Mouse (Mus musculus): ENCODE measurements around the gene Krtcap3.

Gene Krtcap3

DNA sequence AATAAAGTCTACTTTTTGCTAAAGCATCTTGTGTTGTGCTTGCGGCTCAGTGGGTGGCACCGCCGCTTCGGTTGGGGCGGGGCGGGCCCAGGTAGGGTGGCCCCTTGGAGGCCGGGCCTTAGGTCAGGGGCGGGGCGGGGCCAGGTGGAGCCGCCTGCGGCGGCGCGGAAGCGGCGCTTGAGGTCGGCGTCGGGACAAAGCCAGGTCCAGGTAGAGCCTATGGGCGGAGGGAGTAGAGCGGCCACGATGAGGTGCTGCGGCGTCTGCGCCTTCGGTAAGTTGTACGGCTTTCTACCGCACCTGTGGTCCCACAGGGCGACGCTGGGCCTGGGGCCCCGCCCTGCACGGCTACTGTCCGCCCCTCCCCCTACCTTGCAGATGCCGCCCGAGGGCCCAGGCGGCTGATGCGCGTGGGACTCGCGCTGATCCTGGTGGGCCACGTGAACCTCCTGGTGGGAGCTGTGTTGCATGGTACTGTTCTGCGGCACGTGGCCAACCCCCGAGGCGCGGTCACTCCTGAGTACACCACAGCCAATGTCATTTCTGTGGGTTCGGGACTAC lies at the start of gene Krtcap3:
Gene Krtcap3 (plus strand): TSS at position 151 of the 561 bp plus-strand sequence.
- CTCF ChIA-PET, result no interaction called here
- POLR2A ChIA-PET, result interaction anchor here in 3 of 4 experiments (0.7 to 5.8 kb wide), 9 partner anchors 8 to 71 kb away, joined by 3 to 30 read pairs (median 4); partner anchors contain the start of genes Gm9970 (in 2 of the 3), Nrbp1 (in 2 of the 3), Gm29609 (in 1 of the 3) and Gtf3c2 (in 1 of the 3)

DNA sequence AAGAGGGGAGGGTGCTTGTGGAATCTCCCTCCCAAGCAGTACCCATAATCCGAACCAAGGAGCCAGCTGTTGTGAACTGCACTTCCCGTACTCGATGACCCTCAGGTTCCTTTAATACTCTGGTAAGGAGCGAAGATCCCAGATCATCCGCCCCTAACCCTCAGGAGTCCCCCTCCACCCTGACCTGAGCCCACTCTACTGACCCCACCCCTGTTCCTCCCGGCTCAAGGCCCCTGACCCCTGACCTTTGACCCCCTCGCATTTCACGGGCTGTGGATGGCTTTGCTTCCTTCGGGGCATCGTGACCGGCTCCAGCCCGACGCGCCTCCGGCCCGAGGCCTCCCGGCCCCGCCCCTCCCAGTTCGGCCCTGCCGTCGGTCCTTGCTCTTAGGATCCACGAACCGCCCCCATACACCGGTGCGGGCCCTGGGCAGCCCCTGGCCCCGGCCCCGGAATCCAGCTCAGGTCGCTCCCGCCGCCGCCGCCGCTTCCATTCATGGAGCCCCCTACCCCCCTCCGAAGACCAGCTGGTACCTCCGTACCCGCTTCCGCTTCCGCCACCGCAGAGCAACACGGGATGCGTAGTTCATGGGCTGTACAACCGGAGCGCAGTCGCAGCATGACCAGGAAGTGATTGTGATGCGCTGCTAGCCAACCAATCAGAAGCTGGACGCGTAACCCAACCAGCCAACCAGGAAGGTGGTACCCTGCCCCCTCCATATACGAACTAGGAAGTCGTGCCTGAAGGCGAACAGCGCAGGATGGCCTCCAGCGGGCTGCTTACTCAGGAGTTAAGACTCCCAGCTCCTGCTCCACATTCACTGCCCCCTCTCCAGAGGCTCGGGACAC lies 49.5 kb upstream of the Krtcap3 start, which contains the start of gene Zfp513:
Gene Zfp513 (minus strand): TSS at position 562 of the 849 bp plus-strand sequence.
- ChIA-PET POLR2A (interaction anchor here (0.6 to 17.9 kb wide), 81 partner anchors 4 to 1257 kb away, joined by 3 to 263 read pairs (median 4); partner anchors contain the start of genes Eif2b4 (in 4 of the 4), Gm29609 (in 4 of the 4), Gtf3c2 (in 4 of the 4) and Snx17 (in 4 of the 4)), CTCF (interaction anchor here in 3 of 4 experiments (0.7 to 2.2 kb wide), 9 partner anchors 10 to 154 kb away, joined by 3 to 13 read pairs (median 3); partner anchors contain the start of genes Ppm1g (in 2 of the 3), Atraid (in 1 of the 3), Eif2b4 (in 1 of the 3) and Snx17 (in 1 of the 3))

DNA sequence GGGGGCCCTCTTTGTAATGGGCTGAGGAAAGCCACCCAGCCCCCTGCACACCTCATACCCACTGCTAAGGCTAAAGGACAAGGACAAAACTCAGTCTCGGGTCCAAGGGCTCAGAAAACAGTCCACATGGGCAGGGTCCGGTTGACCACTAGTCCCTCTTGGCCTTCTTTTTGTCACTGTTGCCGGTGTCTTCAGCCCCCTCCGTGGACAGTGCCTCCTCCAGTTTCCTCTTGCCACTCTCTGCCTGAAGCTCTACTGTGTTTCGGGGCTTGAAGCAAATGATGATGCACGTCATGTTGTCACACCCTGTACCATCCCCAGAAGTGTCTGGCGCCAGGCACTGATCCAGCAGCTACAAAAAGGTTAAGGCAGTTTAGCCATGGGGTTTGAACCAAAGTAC lies 48.6 kb upstream of the Krtcap3 start:
- POLR2A ChIA-PET, result interaction anchor here (0.7 to 17.9 kb wide), 35 partner anchors 4 to 316 kb away, joined by 3 to 263 read pairs (median 7); partner anchors contain the start of genes Gm29609 (in 4 of the 4), Gtf3c2 (in 4 of the 4), Eif2b4 (in 3 of the 4) and Snx17 (in 3 of the 4)
- CTCF ChIA-PET, result interaction anchor here in 3 of 4 experiments (0.7 to 2.2 kb wide), 5 partner anchors 10 to 18 kb away, joined by 3 to 13 read pairs (median 5); partner anchors contain the start of genes Eif2b4 (in 1 of the 3), Ppm1g (in 1 of the 3) and Snx17 (in 1 of the 3)

DNA sequence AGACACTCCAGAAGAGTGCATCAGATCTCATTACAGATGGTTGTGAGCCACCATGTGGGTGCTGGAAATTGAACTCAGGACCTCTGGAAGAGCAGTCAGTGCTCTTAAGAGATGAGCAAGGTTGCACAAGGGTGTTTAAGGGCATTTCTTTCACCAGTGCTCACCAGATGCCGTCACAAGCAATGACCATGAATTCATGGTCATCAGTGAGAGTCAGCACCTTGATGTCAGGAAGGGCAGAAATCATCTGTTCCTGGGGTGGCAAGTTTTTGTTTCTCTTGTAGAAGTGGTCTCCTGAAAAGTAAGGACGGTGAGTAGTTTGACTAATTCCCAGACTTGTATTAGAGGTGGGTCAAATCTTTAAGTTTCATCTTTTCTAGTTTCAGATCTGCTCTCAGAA lies 47.6 kb upstream of the Krtcap3 start:
- ChIA-PET POLR2A (interaction anchor here in 2 of 4 experiments (1.3 to 17.9 kb wide), 9 partner anchors 4 to 156 kb away, joined by 4 to 240 read pairs (median 16); partner anchors contain the start of genes Eif2b4 (in 2 of the 2), Ppm1g (in 2 of the 2), Snx17 (in 2 of the 2) and Atraid (in 1 of the 2)), CTCF (no interaction called here)

DNA sequence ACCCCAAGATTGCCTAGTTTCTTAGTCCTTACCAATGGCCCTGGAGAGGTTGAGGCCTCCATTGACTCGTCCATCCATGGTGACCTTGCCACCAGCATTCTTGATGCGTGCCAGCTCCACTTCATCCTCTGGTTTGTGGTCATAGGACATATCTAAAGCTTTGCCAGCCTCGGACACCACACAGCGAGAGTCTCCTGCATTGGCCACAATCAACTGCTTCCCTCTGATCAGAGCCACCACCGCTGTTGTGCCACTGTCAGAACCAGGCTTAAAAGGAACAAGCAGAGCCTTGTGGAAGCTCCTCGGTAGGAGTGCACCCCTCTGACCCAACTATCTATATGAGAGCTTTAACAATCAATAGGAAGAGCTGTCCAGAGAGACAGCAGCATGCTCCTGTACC lies 47.1 kb upstream of the Krtcap3 start:
- CTCF ChIA-PET, result no interaction called here
- POLR2A ChIA-PET, result interaction anchor here in 2 of 4 experiments (1.3 to 17.9 kb wide), 8 partner anchors 3 to 156 kb away, joined by 4 to 240 read pairs (median 8); partner anchors contain the start of genes Eif2b4 (in 2 of the 2), Ppm1g (in 2 of the 2), Snx17 (in 2 of the 2) and Atraid (in 1 of the 2)

DNA sequence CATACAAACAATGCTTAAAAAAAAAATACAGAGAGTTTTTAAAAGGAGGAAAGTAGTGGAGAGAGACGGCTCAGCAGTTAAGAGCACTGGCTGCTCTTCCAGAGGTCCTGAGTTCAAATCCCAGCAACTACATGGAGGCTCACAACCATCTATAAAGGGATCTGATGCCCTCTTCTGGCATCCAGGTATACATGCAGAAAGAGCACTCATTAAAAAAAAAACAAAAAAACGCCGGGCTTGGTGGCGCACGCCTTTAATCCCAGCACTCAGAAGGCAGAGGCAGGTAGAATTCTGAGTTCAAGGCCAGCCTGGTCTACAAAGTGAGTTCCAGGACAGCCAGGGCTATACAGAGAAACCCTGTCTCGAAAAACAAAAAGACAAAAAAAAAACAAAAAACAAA lies 34.9 kb upstream of the Krtcap3 start:
- ChIA-PET POLR2A (interaction anchor here in 3 of 4 experiments (0.6 to 17.9 kb wide), 6 partner anchors 12 to 169 kb away, joined by 3 to 240 read pairs (median 3); partner anchors contain the start of genes Zfp513 (in 3 of the 3), Atraid (in 1 of the 3), Eif2b4 (in 1 of the 3) and Snx17 (in 1 of the 3)), CTCF (interaction anchor here in 2 of 4 experiments (0.8 to 1.3 kb wide), 2 partner anchors 14 to 20 kb away, joined by 3 to 5 read pairs; partner anchors contain the start of gene Zfp513 (in 1 of the 2))

DNA sequence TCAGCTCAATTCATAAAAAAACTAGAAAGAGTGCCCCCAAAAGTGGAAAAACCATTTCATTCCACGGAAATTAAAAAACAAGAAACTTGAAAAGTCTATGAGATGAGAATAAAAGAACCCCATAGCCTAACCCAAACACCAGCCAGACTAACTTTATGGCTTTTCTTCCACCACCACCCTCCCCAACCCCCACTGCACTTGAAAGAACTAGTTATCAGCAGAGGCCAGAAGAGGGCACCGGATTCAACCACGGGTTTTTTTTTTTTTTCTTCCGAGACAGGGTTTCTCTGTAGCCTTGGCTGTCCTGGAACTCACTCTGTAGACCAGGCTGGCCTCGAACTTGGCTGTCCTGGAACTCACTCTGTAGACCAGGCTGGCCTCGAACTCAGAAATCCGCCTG lies 33.2 kb upstream of the Krtcap3 start:
- POLR2A ChIA-PET, result interaction anchor here in 3 of 4 experiments (0.6 to 10.6 kb wide), 25 partner anchors 9 to 1761 kb away, joined by 3 to 95 read pairs (median 4); partner anchors contain the start of genes Zfp513 (in 3 of the 3), Eif2b4 (in 2 of the 3), Gm29609 (in 2 of the 3) and Gtf3c2 (in 2 of the 3)
- CTCF ChIA-PET, result interaction anchor here in 3 of 4 experiments (0.6 to 1.9 kb wide), 8 partner anchors 16 to 327 kb away, joined by 3 to 8 read pairs (median 5); partner anchors contain the start of genes Eif2b4 (in 1 of the 3), Snx17 (in 1 of the 3) and Zfp513 (in 1 of the 3)

DNA sequence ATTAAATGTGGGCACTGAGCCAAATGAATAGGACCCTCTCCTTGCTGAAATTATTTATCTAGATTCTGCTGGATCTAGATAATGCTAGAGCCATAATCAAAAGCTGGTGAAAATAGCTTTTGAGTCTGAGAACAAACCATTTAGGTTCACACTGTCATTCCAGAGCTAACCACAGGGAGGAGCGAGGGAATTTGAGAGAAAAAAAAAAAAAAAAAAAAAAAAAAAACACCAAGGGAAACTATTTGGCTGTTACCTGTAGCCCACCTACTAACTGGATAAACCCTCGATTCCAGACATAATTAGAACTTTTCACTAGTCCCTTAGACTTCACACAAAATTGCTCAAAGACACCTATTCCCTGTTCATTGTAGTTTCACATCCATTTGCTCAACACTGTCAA lies 32.4 kb upstream of the Krtcap3 start:
- CTCF ChIA-PET, result interaction anchor here (0.6 to 1.9 kb wide), 25 partner anchors 8 to 1794 kb away, joined by 3 to 14 read pairs (median 4); partner anchors contain the start of genes Ost4 (in 2 of the 4), Atraid (in 1 of the 4), Eif2b4 (in 1 of the 4) and Slc5a6 (in 1 of the 4)
- POLR2A ChIA-PET, result interaction anchor here (0.6 to 10.6 kb wide), 39 partner anchors 10 to 1509 kb away, joined by 3 to 95 read pairs (median 4); partner anchors contain the start of genes Eif2b4 (in 3 of the 4), Gm29609 (in 3 of the 4), Gtf3c2 (in 3 of the 4) and Snx17 (in 3 of the 4)

DNA sequence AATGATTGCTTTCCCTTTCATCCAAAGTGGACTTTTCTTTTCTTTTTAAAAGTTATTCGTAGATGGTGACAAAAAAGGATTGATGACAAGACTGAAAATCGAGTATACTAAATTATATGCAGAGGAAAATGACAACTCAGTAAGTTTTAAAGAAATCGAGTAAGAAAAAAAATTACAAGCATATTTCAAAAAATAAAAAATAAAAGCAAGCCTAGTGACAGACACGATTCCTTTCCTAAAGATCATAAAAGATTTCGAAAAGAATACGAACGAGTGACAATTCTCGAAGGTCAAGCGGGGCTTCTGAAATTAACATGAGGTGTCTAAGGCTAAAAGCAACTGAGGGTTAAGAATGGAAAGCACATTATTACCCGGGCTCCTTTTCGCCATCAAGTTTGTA lies 32.0 kb upstream of the Krtcap3 start:
- ChIA-PET POLR2A (interaction anchor here (0.6 to 10.6 kb wide), 21 partner anchors 10 to 544 kb away, joined by 3 to 95 read pairs (median 4); partner anchors contain the start of genes Gm29609 (in 3 of the 4), Gtf3c2 (in 3 of the 4), Eif2b4 (in 2 of the 4) and Snx17 (in 2 of the 4)), CTCF (interaction anchor here in 3 of 4 experiments (0.7 to 1.9 kb wide), 12 partner anchors 10 to 171 kb away, joined by 3 to 14 read pairs (median 5); partner anchors contain the start of genes Atraid (in 1 of the 3), Eif2b4 (in 1 of the 3), Slc5a6 (in 1 of the 3) and Snx17 (in 1 of the 3))

DNA sequence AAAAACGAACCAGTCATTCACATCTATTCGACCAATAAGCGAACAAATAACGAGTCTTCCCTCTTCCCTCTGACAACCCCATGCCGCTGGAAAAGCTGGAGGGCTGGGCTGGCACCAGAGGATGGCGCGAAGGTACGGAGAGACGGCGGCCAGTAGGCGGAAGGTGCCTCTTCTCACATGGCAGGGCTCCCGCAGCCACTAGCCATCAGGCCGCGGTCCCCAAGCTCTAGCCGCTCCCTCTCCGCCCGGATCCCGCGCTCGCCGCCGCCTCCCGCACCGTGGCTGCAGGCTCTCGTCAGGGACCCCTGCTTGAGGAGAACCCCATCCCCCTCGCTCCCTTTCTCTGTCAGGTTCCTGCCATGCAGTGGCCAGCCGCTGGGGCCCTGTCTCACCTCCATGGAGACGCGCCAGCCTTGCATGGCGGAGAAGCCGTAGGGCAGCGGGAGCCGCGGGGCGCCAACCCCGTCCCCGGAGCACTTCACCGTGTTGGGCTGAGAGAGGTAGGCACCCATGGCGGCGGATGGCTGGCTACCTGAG lies 31.5 kb upstream of the Krtcap3 start:
- ChIA-PET POLR2A (interaction anchor here in 3 of 4 experiments (0.6 to 10.6 kb wide), 16 partner anchors 11 to 510 kb away, joined by 3 to 95 read pairs (median 4); partner anchors contain the start of genes Gm29609 (in 3 of the 3), Gtf3c2 (in 3 of the 3), Zfp513 (in 3 of the 3) and Snx17 (in 2 of the 3)), CTCF (no interaction called here)

DNA sequence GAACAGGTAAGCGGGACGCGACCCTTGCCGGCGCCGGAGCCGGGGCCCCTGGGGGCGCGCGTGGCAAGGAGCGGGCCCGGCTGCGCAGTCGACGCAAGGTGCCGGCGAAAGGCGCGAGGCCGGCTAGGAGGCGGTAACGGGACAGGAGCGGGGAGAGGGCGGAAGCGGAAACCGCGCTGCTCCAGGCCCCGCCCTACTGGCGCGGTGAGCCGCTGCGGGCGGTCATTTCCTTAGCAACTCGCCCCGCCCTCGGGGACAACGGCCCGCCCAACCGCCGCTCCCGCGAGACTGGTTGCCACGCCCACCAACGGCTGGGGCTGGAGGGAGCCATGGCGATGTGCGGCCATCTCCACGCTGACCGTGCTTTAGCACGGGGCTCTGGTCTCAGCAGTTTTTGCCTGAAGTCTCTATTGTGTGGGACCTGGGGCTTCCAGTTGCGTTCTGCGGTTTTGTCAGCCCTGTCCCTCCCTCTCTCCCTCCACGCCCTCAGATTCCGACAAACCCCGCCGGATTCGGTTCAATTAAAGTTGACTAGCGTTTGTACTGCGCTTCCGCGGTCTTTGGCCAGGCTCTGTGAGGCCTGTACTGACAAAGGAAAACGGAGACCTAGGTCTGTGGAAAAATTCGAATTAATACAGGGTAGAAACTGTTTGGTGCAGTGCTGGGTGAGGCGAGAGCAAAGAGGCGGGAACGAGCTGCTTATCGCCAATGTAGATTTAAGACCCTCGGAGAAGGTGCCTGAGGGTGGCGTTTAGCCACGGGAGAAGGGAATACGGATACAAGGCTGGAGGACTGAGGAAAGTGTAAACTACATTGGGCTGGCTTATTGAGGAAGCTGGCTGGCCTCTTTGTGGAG lies 30.8 kb upstream of the Krtcap3 start, which contains the start of gene Ppm1g:
Gene Ppm1g (minus strand): TSS at position 240 of the 856 bp plus-strand sequence.
- ChIA-PET CTCF (interaction anchor here (0.6 to 1.4 kb wide), 14 partner anchors 11 to 1562 kb away, joined by 3 to 7 read pairs (median 4); partner anchors contain the start of genes Zfp513 (in 2 of the 4), Agbl5 (in 1 of the 4) and Gm9970 (in 1 of the 4)), POLR2A (interaction anchor here (0.5 to 10.6 kb wide), 51 partner anchors 10 to 507 kb away, joined by 3 to 95 read pairs (median 4); partner anchors contain the start of genes Gm29609 (in 3 of the 4), Gm9970 (in 3 of the 4), Gtf3c2 (in 3 of the 4) and Nrbp1 (in 3 of the 4))

DNA sequence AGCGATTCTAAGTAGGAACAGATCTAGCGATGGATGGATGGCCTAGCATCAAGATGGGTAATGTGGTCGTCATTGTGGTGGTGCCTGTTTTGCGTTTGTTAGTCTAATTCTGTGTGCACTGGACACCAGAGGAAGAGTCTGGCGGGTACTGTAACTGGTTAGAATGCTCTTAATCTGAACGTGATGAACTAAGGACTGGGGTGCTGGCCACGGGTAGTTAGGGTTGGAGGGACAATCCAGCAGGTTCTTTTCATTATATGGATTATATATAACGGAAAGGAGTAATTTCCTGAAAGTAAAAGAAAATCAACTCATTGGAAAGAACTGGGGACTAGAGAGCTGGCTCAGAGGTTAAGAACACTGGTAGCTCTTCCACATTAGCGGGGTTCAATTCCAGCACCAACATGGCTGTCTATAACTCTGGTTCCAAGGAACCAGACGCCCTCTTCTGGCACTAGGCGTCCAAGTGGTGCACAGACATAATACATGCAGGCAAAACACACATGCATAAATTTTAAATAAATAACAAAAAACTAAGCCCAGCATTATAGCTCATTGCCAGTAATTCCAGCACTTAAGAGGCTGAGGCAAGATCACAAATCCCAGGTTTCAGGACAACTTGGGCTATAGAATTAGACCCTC lies 30.1 kb upstream of the Krtcap3 start:
- POLR2A ChIA-PET, result interaction anchor here (0.5 to 10.6 kb wide), 43 partner anchors 11 to 508 kb away, joined by 3 to 95 read pairs (median 5); partner anchors contain the start of genes Gm29609 (in 3 of the 4), Gm9970 (in 3 of the 4), Gtf3c2 (in 3 of the 4) and Nrbp1 (in 3 of the 4)
- CTCF ChIA-PET, result interaction anchor here (0.6 to 1.4 kb wide), 14 partner anchors 11 to 1562 kb away, joined by 3 to 7 read pairs (median 4); partner anchors contain the start of genes Zfp513 (in 2 of the 4), Agbl5 (in 1 of the 4) and Gm9970 (in 1 of the 4)

DNA sequence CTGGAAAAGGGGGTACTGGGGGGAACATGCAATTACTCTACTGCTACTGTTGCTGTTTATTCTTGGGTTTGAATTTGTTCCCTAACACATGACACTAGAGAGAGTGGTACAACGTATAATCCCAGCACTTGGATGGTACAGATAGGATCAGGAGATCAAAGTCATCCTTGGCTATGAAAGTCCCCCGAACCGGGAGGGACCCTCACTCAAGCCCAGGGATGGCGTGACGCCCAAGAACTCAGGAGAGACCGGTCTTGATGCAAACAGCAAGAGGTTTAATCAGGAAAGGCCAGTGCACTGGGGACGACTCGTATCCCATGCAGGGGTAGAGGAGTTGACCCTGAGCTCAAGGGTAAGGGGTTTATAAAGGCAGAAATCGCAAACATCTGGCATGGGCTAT lies 28.8 kb upstream of the Krtcap3 start:
- POLR2A ChIA-PET, result interaction anchor here in 1 of 4 experiments (1.8 to 2.2 kb wide), 2 partner anchors 30 to 48 kb away, joined by 3 to 6 read pairs; no protein-coding TSS in a partner anchor
- CTCF ChIA-PET, result no interaction called here

DNA sequence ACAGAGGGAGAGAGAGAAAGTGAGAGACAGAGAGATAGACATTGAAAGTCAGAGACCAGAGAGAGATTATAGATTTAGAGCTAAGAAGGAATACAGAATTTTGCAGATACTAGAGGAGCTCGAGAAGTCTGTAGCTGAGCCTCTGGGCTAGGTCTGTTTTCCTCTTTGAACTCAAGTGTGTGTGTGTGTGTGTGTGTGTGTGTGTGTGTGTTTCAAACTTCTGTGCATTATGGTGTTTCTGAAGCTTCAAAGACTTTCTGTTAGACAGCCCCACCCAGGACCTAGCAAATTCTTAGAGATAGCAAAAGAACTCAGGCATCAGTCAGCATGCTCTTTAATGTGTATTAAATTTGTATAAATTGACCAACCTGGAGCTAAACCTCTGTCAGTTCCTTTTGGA lies 24.9 kb upstream of the Krtcap3 start:
- ChIA-PET CTCF (interaction anchor here in 2 of 4 experiments (0.6 to 0.8 kb wide), 4 partner anchors 41 to 336 kb away, joined by 3 to 7 read pairs (median 4); no protein-coding TSS in a partner anchor), POLR2A (interaction anchor here in 2 of 4 experiments (0.6 to 1.8 kb wide), 3 partner anchors 14 to 102 kb away, joined by 3 to 6 read pairs (median 3); partner anchors contain the start of genes Gm9970 (in 1 of the 2) and Nrbp1 (in 1 of the 2))

Data from embryonic stem cell, embryonic (primary cell).